ENCODE assay signal across 24 mouse cellular contexts in genomic region chr7:109251418-109251817, GRCm38 (mm10).
"Had no signal": no experiment of that assay in that cellular context is flagged by ENCODE, and none has a peak within 500 bp of the region (broad histone marks: within the 10 kb centered on the region; RNA-seq: fewer than 3 reads in every experiment).

No protein-coding gene starts in this region.

- H3K4me2 ChIP-seq: heart, embryonic 12.5 days; intestine, embryonic 15.5 days; limb, embryonic 12.5 days; liver, embryonic 11.5 days had no signal

- H3K4me1 ChIP-seq: heart, embryonic 12.5 days; intestine, embryonic 15.5 days had no signal

- ATAC-seq: forebrain, embryonic 16.5 days; inflammation-experienced regulatory T-cells, adult 6 months; intestine, embryonic 15.5 days; intestine, postnatal 0 days had no signal

- DNase-seq: gastrocnemius, adult 2 months; gastrocnemius, postnatal 10 days; gastrocnemius, postnatal 25 days; heart, adult 18-20 months; heart, postnatal 10 days; heart, postnatal 4 days; kidney, adult 18-20 months; kidney, adult 8-10 months; kidney, postnatal 10 days; kidney, postnatal 25 days; kidney, postnatal 4 days; liver had no signal

- H3K4me3 ChIP-seq: gastrocnemius, adult 2 months; heart, embryonic 10.5 days; heart, embryonic 12.5 days; hindbrain, embryonic 10.5 days; intestine, embryonic 15.5 days; layer of hippocampus, adult 2 months; left cerebral cortex, adult 2 months; limb, embryonic 10.5 days; limb, embryonic 12.5 days had no signal

- H3K9ac ChIP-seq: heart, embryonic 12.5 days; intestine, embryonic 15.5 days; limb, embryonic 12.5 days had no signal

- H3K27me3 ChIP-seq: intestine, embryonic 15.5 days; limb, embryonic 12.5 days had no signal

- H3K27ac ChIP-seq: gastrocnemius, adult 2 months; heart, embryonic 10.5 days; intestine, embryonic 15.5 days; layer of hippocampus, adult 2 months; left cerebral cortex, adult 2 months; limb, embryonic 10.5 days; limb, embryonic 12.5 days had no signal

- H3K9me3 ChIP-seq: heart, embryonic 10.5 days; heart, embryonic 12.5 days; hindbrain, embryonic 10.5 days; intestine, embryonic 15.5 days; limb, embryonic 10.5 days; limb, embryonic 12.5 days had no signal

- H3K36me3 ChIP-seq: heart, embryonic 10.5 days; heart, embryonic 12.5 days; hindbrain, embryonic 10.5 days; intestine, embryonic 15.5 days; limb, embryonic 10.5 days; limb, embryonic 12.5 days had no signal
